ENCODE assay signal across 16 mouse cellular contexts in genomic region chr6:142888346-142888745, GRCm38 (mm10).
"Had no signal": no experiment of that assay in that cellular context is flagged by ENCODE, and none has a peak within 500 bp of the region (broad histone marks: within the 10 kb centered on the region; RNA-seq: fewer than 3 reads in every experiment).

No protein-coding gene starts in this region.

- H3K4me3 ChIP-seq: kidney, embryonic 15.5 days; left cerebral cortex, adult 2 months; liver, embryonic 13.5 days; stomach, embryonic 15.5 days had no signal

- DNase-seq: kidney, adult 11 months; kidney, adult 8-10 months; kidney, postnatal 10 days; kidney, postnatal 36 days; layer of hippocampus, postnatal 36 days; liver, embryonic 13.5 days; lung, adult 2 months; lung, postnatal 14 days; lung, postnatal 4 days; midbrain, embryonic 14.5 days; right cerebral cortex, adult 18-20 months; right cerebral cortex, postnatal 14 days; spleen, adult 18-20 months had no signal

- H3K36me3 ChIP-seq: kidney, embryonic 15.5 days; liver, embryonic 13.5 days; stomach, embryonic 15.5 days had no signal

- H3K4me1 ChIP-seq: stomach, embryonic 15.5 days had no signal

- H3K27me3 ChIP-seq: kidney, embryonic 15.5 days; liver, embryonic 13.5 days; stomach, embryonic 15.5 days had no signal

- H3K27ac ChIP-seq: kidney, embryonic 15.5 days; left cerebral cortex, adult 2 months; liver, embryonic 13.5 days; stomach, embryonic 15.5 days had no signal
